Mouse (Mus musculus): ENCODE data around the gene Stom. TPM values are rescaled to one million over a fixed set of nuclear protein-coding genes. Genes with fewer than 3 reads are reported as not detected.

Gene Stom
- total and polyA plus RNA-seq, 3 experiments, result 75.6 to 87.5 (median 82.4) TPM

GRCm38 (mm10) chr2:35297703-35298332 lies 39.0 kb downstream of the Stom start:
- TF ChIP-seq EP300 (IDR thresholded peaks at IDR 0.05; ENCODE audit: insufficient read depth, low read depth, low read length), result peak; percentile 92
- TF ChIP-seq POLR2A (IDR thresholded peaks at IDR 0.05; ENCODE audit: insufficient read depth, low read depth, low read length), result no peak
- no peak; the same call in 1 of the 2 replicates for TF ChIP-seq CTCF (IDR thresholded peaks at IDR 0.05)

GRCm38 (mm10) chr2:35293291-35293690 lies 43.5 kb downstream of the Stom start:
- Histone ChIP-seq H3K27me3 (ENCODE audit: control insufficient read depth, insufficient read depth, low read length) (no peaks in the 10 kb centered on the region), H3K4me1 (ENCODE audit: control insufficient read depth, insufficient read depth, low read length) (peaks cover 2% of the 10 kb centered on the region; the same call in 1 of the 2 replicates), H3K79me2 (replicated peaks; ENCODE audit: control insufficient read depth, insufficient read depth, low read length) (no peaks in the 10 kb centered on the region), H3K36me3 (ENCODE audit: control insufficient read depth, insufficient read depth, low read length) (no peaks in the 10 kb centered on the region), H3K9ac (ENCODE audit: low read depth, low read length) (no peak overlapping the region), H3K27ac (no peak overlapping the region), H3K4me3 (no peak overlapping the region)
- peak in 1 of 2 experiments; percentile 26 for DNase-seq
- intact Hi-C loops (cut with DNase I), result loop anchor here (10.0 kb wide), 1 partner anchor 642 kb away; no protein-coding TSS in a partner anchor
- WGBS, result 84% methylated on average over 8 of the region's 8 CpGs
- TF ChIP-seq CTCF (IDR thresholded peaks at IDR 0.05) (no peak), POLR2A (IDR thresholded peaks at IDR 0.05; ENCODE audit: insufficient read depth, low read depth, low read length) (no peak), EP300 (IDR thresholded peaks at IDR 0.05; ENCODE audit: insufficient read depth, low read depth, low read length) (no peak)

More at GRCm38 (mm10) chr2:35297703-35298332, 39.0 kb downstream of the Stom start:
- no peak overlapping the region for H3K9ac ChIP-seq (ENCODE audit: low read depth, low read length)
- peak; percentile 80 to 81 for DNase-seq
- intact Hi-C loops (cut with DNase I), result loop anchor here (1.0 to 10.0 kb wide), 3 partner anchors 51 to 637 kb away; partner anchors contain the start of gene 4930402F06Rik
- no peaks in the 10 kb centered on the region for H3K27me3 ChIP-seq (ENCODE audit: control insufficient read depth, insufficient read depth, low read length)
- H3K4me1 ChIP-seq (ENCODE audit: control insufficient read depth, insufficient read depth, low read length), result no peaks in the 10 kb centered on the region; the same call in 1 of the 2 replicates
- WGBS, result 24% methylated on average over 15 of the region's 15 CpGs
- H3K27ac ChIP-seq, result no peak overlapping the region
- no peak overlapping the region for H3K4me3 ChIP-seq
- H3K79me2 ChIP-seq (replicated peaks; ENCODE audit: control insufficient read depth, insufficient read depth, low read length), result no peaks in the 10 kb centered on the region
- H3K36me3 ChIP-seq (ENCODE audit: control insufficient read depth, insufficient read depth, low read length), result no peaks in the 10 kb centered on the region

- Histone ChIP-seq H3K9ac (ENCODE audit: low read depth, low read length) (no peak overlapping the region), H3K27ac (no peak overlapping the region), H3K36me3 (ENCODE audit: control insufficient read depth, insufficient read depth, low read length) (no peaks in the 10 kb centered on the region), H3K4me1 (ENCODE audit: control insufficient read depth, insufficient read depth, low read length) (peaks cover 2% of the 10 kb centered on the region; the same call in 1 of the 2 replicates), H3K4me3 (no peak overlapping the region), H3K27me3 (ENCODE audit: control insufficient read depth, insufficient read depth, low read length) (no peaks in the 10 kb centered on the region), H3K79me2 (replicated peaks; ENCODE audit: control insufficient read depth, insufficient read depth, low read length) (no peaks in the 10 kb centered on the region)
- no peak for TF ChIP-seq POLR2A (IDR thresholded peaks at IDR 0.05; ENCODE audit: insufficient read depth, low read depth, low read length)
- TF ChIP-seq CTCF (IDR thresholded peaks at IDR 0.05), result no peak
- TF ChIP-seq EP300 (IDR thresholded peaks at IDR 0.05; ENCODE audit: insufficient read depth, low read depth, low read length), result no peak
- WGBS, result 40% methylated on average over 3 of the region's 3 CpGs
- intact Hi-C loops (cut with DNase I), result loop anchor here (10.0 kb wide), 1 partner anchor 642 kb away; no protein-coding TSS in a partner anchor
- DNase-seq, result no peak
Observed at GRCm38 (mm10) chr2:35292700-35293099, 44.1 kb downstream of the Stom start.

GRCm38 (mm10) chr2:35291856-35292255 lies 44.9 kb downstream of the Stom start:
- TF ChIP-seq CTCF (IDR thresholded peaks at IDR 0.05) (peak; percentile 93), POLR2A (IDR thresholded peaks at IDR 0.05; ENCODE audit: insufficient read depth, low read depth, low read length) (no peak)
- Histone ChIP-seq H3K27ac (no peak overlapping the region), H3K27me3 (ENCODE audit: control insufficient read depth, insufficient read depth, low read length) (no peaks in the 10 kb centered on the region), H3K36me3 (ENCODE audit: control insufficient read depth, insufficient read depth, low read length) (no peaks in the 10 kb centered on the region), H3K9ac (ENCODE audit: low read depth, low read length) (no peak overlapping the region), H3K79me2 (replicated peaks; ENCODE audit: control insufficient read depth, insufficient read depth, low read length) (no peaks in the 10 kb centered on the region), H3K4me1 (ENCODE audit: control insufficient read depth, insufficient read depth, low read length) (peaks cover 2% of the 10 kb centered on the region; the same call in 1 of the 2 replicates), H3K4me3 (no peak overlapping the region)
- 19% methylated on average over 3 of the region's 3 CpGs for WGBS
- peak in 1 of 2 experiments; percentile 51 for DNase-seq
- intact Hi-C loops (cut with DNase I), result loop anchor here (10.0 kb wide), 1 partner anchor 643 kb away; no protein-coding TSS in a partner anchor

GRCm38 (mm10) chr2:35288758-35289635 lies 47.8 kb downstream of the Stom start:
- peak; percentile 72 to 83 for DNase-seq
- 0 out of 2 replicates have a peak, but pooled peaks have one; percentile 28 for TF ChIP-seq POLR2A (IDR thresholded peaks at IDR 0.05; ENCODE audit: insufficient read depth, low read depth, low read length)
- peak; percentile 83; the same call in 1 of the 2 replicates for TF ChIP-seq EP300 (IDR thresholded peaks at IDR 0.05; ENCODE audit: insufficient read depth, low read depth, low read length)
- TF ChIP-seq CTCF (IDR thresholded peaks at IDR 0.05), result peak; percentile 91
- Histone ChIP-seq H3K79me2 (replicated peaks; ENCODE audit: control insufficient read depth, insufficient read depth, low read length) (no peaks in the 10 kb centered on the region), H3K27me3 (ENCODE audit: control insufficient read depth, insufficient read depth, low read length) (no peaks in the 10 kb centered on the region), H3K4me3 (no peak overlapping the region), H3K9ac (ENCODE audit: low read depth, low read length) (no peak overlapping the region), H3K4me1 (ENCODE audit: control insufficient read depth, insufficient read depth, low read length) (peaks cover 2% of the 10 kb centered on the region; the same call in 1 of the 2 replicates), H3K36me3 (ENCODE audit: control insufficient read depth, insufficient read depth, low read length) (no peaks in the 10 kb centered on the region), H3K27ac (no peak overlapping the region)
- intact Hi-C loops (cut with DNase I), result no loop called here
- 38% methylated on average over 13 of the region's 13 CpGs for WGBS
